Mouse (Mus musculus): ENCODE data around the gene Rasgrp2.

Gene Rasgrp2

DNA sequence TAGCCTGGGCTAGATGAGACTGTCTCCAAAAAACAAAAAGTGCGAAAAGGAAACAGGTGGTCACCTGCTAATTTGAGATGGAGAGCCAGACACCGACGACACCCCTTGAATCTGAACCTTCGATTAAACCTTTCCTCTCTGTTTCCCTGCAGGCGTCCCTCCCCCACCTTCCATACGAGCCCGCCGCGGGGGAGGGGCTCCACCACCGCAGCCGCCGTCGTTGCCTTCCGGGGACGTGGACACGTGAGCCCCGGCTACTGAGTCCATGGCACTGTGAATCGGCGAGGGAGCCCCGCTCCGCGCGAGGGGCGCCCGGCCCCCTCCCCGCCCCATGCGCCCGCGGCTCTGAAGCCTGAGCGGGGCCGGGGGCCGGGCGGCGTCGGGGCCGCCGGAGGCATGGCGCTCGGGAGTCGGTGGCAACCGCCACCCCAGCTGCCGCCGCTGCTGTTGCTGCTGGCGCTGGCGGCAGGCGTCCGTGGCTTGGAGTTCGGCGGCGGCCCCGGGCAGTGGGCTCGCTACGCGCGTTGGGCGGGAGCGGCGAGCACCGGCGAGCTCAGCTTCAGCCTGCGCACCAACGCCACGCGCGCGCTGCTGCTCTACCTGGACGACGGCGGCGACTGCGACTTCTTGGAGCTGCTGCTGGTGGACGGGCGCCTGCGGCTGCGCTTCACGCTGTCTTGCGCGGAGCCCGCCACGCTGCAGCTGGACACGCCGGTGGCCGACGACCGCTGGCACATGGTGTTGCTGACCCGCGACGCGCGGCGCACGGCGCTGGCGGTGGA lies 28.7 kb downstream of the Rasgrp2 start:
- no peak for DNase-seq (ENCODE audit: low spot score in 2 of 2)

DNA sequence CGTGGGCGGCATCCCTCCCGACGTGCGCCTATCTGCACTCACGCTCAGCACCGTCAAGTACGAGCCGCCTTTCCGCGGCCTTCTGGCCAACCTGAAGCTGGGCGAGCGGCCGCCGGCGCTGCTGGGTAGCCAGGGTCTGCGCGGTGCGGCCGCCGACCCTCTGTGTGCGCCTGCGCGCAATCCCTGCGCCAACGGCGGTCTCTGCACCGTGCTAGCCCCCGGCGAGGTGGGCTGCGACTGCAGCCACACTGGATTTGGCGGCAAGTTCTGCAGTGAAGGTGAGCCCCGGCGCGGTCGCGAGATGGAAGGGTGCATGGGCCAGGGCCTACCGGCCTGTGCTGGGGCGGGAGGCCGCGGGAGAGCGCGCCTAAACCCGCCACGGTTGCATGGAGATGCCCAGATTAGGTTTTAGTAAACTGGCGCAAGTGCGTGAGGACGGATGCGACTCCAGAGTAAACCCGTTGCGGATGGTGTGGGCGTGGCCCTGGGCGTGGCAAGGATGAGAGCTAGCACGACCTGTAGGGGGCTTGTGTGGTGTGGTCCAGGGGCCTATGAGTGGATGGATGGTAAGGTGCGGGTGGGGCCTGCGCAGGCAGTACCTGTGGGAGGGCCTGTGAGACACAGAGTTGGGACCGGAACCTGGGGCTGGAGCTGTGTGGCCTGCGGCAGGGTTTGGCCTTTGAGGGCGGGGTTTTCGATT lies 29.5 kb downstream of the Rasgrp2 start:
- no peak for DNase-seq (ENCODE audit: low spot score in 2 of 2)

DNA sequence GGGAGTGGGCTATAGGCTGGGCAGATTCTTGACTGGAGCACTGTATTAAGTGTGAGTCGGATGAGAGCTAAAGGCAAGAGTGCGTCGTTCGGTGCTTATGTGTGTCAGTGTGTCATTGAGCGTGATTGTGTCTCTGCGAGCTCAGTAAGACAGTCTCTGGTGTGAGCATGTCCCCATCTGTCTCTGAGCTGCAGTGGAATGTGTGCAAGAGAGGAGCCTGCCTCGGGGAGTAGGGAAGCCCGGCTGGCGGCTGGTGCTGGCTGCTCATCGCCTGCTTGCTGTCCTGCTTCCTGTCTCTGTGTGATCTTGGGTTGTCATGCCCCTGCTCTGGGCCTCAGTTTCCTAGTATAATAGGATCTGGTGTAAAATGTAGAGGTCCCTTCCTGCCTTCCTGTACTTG lies 43.9 kb downstream of the Rasgrp2 start:
- no peak for DNase-seq (ENCODE audit: low spot score in 2 of 2)

DNA sequence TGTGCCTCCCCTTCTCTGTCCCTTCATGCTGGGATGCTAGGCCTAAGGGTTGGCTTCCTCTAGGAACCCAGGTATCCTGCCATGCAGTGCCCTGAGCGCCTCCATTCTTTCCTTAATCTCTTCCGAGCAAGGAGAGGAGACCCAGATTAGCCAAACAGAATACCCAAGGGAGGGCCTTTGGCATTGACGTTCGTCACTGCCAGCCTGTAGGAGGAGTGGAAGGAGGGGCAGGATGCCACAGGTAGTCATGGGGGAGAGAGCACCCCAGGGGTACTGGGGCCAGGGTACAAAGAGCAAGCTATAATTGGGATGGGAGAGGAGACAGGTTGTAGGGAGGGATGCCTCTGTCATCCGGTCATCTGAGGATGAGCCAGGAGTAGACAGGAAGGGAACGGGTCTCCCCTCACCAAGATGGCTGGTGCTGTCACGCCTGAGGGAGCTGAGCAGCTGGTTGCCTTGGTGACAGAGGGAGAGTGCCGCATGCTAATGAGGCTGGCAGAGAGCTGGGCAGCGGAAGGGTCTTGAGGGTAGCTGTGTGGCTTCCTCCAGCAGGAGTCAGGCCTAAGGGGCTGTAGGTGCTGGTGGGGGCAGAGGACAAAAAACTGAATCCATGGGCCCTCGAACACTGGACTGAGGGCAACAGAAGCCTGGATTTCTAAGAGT lies 46.8 kb downstream of the Rasgrp2 start:
- DNase-seq (ENCODE audit: low spot score in 2 of 2) = no peak

DNA sequence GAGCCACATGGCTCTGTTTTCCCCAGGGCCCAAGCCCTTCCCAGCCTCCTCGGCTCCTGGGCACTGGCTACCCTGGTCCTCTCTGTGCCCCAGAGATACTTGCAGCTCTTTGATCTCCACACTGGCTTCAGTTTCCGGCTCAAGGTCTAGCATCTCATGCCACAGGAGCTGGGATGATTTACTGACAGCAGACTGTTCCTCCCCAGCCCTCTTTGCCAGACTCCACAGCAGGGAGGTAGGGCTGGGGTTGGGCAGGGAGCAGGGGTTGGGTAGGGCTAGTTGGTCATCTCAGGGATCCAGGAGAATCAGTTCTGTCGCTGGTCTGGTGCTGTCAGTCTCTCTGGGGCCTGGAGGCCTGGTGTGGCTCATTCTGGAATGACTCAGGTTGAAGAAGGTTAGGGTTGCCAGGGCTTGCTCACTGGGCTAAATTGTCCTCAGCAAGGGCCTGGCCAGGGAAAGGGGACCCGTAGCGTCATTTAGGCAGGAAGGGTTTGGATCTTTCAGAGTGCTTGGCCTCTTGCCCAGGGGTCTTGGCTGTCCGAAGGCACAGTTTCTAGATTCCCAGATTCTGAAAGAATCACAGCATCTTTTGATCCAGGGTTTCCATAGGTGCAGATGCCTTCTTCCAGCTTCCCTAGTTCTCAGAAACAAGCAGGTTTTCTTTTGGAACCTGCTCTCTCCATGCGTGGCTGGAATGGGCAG lies 47.7 kb downstream of the Rasgrp2 start:
- no peak for DNase-seq (ENCODE audit: low spot score in 2 of 2)

DNA sequence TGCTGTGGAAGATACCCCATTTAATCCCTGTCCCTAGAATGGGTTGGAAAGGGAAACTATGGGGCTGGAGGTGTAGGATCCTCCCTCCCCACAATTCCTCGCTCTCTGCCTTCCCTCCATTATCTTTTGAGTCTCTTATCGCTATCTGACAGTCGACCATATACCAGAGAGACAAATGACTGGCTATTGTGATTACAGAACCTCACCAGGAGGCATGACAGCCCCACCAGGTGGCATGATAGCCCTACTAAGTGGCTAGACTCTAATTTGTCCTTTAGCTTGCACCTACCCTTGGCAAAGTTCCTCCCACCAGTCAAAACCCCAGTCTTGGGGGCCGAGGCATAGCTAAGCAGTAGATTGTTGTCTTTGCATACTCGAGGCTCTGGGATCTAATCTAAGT lies 49.6 kb downstream of the Rasgrp2 start:
- DNase-seq (ENCODE audit: low spot score in 2 of 2) = no peak

DNA sequence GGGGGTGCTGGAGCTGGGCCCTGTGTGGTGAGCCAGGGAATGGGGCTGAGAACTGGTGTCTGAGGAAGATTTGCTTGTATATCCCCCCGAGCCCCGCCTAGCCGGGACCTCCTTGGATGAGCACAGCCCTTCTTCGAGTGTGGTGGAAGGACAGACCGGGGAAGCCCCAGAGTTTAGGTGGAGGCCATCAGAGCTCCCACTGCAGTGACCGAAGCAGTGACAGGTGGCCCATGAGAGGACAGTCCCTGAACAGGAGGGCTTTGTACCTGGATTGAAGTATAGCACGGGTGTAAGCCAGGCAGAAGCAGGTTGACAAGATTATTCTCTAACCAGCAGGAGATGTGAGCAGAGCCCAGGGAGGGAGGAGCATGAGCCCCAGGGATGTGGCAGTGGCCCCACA lies 50.7 kb downstream of the Rasgrp2 start:
- DNase-seq (ENCODE audit: low spot score in 2 of 2) = no peak

DNA sequence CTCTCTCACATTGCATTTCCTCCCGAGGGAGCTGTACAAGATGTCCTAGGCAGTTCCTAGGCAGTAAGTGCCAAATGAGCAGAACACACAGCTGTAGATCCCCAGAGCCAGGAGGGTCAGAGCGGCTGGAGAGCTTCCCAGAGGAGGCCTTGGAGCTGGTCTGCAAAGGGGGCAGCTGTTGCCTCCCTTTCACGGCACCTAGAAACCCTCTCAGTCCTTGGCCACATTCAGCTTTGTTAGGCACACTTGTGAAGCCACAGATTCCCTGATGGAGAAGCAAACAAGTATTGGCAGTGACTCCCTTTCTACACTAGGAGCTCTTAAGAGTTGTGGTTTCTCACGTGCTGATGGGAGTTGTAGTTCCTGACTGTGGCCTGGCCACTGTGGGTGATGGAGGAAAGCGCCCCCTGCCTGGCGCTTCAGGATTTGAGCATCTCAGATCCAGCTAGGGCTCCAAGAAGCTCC lies 52.9 kb downstream of the Rasgrp2 start:
- DNase-seq (ENCODE audit: low spot score in 2 of 2) = peak; percentile 74 to 85

DNA sequence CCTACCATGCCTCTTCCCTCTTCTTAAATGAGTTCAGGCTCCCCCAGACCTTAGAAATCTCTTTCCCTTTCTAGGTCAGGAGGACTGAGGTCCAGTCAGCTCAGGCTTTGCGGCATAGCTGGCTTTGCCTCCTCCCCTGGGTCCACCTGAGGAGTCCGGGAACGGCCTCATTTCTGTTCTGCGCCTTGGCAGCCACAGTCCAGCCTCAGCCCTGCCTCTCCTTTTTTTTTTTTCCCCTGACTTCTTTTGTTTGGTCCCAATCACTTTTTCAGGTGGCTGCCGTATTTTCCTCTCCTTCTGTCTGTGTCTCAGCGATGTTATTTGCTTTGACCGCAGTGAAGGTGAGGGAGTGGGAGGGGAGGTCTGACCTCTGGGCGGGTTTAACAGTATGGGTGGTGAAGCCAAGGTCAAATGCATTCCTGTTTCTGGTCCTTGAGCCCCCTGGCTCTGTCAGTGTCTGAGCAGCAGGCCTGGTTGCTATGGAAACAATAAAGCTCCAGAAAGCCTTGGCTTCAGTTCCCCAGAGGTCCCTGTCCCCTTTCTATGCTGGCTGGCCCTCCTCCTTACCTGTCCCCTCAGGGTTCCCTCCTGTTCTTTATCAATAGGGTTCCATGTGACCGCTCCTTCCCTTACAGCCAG lies 53.7 kb downstream of the Rasgrp2 start:
- no peak for DNase-seq (ENCODE audit: low spot score in 2 of 2)

DNA sequence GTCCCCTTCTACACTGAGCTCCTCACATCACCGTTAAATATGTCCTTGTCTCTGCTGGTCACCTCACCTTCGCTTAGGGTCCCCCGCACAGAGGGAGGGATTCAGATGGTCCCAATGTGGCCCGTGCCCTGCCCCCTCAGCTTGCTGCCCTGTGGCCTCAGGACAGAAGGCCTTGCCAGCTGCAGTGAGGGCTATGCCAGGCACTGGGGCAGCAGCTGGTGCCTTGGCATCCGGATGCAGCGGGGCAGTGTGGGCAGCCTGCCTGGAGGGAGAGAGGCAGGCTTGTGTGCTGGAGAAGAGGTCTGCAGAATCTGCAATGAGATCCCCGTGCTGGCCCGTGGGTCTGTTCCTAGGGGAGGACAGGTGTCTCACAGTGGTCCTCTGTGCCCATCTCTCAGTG lies 54.2 kb downstream of the Rasgrp2 start:
- DNase-seq (ENCODE audit: low spot score in 2 of 2) = peak; percentile 56 to 73

DNA sequence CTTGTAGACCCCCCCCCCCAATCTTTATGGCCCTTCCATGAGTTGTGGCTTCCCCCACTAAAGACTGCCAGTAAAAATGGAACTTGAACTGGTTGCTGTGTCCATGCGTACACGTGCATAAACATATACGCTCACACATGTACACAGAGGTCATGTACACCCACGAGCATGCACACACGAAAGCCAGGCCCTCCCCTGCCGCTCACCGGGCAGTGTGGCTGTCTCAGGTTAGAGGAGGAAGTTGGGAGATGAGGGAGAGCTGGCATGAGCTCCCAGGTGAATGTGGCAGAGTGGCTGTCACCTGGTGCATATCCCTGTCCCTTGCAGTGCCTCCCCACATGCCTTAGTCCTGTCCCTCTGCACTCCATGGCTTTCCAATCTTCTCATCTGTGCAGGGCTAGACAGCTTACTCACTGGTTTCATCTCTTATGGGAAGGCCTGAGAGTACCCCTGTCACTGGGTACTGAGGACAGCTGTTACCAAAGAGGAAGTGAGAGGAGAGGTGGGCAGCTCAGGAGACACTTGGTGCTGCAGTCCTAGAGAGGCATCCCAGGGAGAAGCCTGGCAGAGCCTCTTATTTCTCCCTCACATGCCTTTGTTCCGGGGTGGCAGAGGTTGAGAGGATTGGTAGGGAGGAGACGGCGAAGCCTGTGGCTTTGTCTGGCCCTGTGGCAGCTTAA lies 55.0 kb downstream of the Rasgrp2 start:
- no peak for DNase-seq (ENCODE audit: low spot score in 2 of 2)

DNA sequence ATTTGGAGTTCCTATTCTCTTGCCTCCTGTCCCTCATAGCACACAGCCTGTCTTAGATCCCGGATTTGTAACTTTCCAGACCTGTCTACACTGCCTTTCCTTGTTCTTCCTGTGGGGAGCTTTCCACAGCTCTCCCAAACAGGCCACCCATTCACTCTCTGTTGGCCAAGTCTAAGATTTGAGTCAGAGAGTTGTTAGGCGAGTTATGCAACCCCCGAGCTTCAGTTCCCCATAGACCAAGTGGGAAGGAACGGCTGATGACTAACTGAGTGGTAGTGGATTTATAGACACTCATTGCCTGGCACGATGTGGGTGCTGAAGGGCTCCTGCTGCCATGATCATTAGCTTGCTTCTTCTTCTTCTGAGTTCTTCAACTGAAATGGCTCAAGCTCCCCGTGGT lies 60.4 kb downstream of the Rasgrp2 start:
- peak; percentile 50 to 52 for DNase-seq (ENCODE audit: low spot score in 2 of 2)

DNA sequence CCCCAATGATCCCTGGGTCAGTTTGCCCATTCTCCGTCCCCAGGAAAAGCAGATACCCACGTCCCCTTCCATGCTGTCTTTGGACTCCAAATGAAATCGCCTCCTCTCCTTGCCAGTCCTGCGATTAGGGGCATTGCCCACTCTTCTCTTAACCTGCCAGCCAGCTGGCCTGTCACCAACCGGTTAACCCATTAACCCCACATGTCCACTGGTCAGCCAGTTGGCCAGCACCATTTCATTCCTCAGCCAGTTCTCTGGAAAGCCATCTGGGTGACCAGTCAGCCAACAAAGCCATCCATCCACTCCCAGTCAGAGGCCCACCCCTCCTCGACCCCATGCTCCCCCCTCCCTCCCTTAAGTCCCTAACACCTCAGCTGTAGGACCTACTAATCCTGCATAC lies 63.7 kb downstream of the Rasgrp2 start:
- no peak for DNase-seq (ENCODE audit: low spot score in 2 of 2)

DNA sequence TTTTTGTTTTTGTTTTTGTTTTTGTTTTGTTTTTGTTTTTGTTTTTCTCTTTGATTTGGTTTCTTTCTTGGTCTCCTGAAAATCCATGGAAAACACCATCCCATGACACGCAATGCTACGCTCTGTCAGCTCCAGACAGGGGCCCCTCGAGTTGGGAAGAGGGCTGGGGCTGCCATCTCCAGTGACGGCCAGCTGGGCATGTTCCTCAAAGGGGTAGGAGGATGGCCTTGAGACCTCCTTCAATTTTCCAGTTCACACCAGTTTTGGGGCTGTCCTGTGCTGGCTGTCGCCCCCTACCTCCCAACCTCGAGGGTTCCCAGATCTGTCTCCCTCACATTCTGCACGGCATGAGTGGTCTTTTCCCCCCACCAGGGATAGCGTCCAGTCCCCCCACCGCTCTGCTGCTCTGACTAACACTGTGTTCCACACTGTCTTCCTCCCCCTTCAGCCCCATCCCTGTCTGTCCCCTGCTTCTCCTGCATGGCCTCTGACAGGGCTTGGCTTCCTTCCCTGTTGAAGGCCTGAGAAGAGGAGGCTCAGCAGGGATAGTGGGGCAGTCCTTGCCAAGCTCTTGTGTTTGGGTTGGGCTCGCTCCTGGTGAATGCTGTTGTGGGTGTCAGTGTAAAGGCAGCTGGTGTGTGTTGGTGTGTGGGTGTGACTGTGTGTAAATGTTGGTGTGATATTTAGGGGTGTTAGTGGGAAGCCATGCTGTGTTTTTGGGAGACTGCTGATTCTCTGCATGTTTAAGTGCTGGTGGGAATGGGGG lies 65.3 kb downstream of the Rasgrp2 start:
- peak; percentile 77 to 83 for DNase-seq (ENCODE audit: low spot score in 2 of 2)

Measured in right cerebral cortex, adult 2 months (tissue).